Mouse (Mus musculus): Measurements from ENCODE around the gene Rapgef1.

The Rapgef1 gene

DNA sequence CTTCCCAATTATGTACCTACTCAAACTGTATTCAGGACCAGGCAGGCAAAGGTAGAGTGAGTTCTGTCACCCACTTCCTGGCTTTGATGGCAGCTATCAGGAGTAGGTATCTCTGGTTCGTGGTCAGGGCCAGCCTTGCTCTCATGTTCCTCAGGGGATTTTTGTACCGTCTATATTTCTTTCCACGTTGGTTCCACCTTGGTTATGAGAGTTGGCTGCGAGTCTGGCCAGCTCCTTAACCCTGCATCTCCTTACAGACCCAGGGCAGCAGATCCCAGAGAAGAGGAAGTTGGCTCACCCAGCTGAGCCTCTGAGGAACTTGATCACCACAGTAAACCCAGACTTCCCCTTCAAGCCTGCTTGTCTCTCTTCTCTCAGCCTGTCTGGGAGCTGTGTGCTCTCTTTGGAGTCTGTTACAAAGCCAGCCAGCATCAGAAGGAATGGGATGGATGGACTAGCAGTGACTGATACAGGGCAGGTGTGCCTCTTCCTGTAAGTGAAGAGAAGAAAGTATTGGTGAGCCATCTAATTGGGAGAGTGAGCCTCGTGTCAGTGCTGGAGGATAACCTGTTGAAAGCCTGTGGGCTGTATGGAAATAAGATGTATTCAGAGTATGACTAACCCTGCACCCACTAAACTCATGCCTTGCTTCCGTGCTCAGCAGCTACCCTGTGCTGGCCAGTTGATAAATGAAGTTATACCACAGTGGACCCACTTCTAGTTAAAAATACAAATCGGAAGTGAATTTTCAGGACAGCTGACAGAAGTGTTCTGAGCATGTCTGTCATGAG is 53.4 kb downstream of the Rapgef1 start:
- peak in 1 of 2 experiments; percentile 17 for DNase-seq (ENCODE audit: low spot score in 2 of 2)

DNA sequence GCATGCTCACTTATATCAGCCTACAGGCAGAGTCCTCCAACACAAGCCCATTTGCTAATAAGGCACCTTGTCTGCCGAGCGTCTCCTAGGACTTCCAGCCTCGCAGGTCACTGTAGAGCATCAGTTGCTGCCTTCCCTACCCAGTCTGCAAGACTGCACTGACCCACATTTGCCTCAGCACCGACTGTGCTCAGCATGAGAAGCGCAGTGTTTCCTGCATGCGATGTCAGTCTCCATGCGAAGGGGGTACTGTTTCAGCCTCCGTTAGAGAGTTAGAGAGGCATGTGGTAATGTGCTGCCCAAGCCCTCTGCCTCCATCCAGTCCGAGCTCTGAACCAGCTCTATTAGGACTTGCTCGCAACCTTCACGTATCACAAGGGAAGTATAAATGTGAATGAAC is 54.6 kb downstream of the Rapgef1 start:
- no peak for DNase-seq (ENCODE audit: low spot score in 2 of 2)

DNA sequence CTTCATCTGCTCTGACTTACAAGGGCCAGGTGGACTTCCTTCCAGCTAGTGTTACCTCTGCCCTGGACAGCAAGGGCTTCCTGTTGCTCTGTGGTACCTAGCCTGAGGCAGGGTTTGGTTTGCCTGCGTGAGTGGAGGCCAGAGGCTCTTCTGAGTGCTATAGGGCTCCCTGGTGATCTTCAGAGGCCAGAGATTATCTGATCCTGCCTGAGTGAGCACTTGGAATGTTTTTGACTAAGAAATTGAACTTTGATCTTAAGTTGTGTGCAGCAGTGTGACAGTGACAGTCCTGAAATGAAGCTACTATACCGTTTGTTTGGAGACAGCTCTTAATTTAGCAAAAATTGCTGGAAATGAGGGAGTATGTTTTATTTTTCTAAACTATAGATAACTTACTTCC is 55.0 kb downstream of the Rapgef1 start:
- no peak for DNase-seq (ENCODE audit: low spot score in 2 of 2)

DNA sequence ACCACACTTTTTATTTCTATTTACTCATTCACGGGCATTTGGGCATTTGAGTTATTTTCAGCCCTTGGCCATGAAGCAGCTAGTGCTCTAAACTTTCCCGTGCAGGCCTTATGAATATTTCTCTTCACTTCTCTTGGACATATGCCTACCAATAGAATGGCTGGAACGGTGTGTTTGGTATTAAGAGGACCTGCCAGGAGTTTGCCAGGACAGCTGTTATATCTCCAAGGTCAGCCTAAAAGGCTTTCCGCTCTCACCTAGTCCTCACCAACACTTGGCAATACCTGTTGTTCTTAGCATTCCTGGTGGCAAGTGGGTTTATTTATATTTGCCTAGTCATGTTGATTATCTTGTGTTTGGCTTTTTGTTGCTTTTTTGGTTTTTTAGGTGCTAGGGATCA is 56.3 kb downstream of the Rapgef1 start:
- DNase-seq (ENCODE audit: low spot score in 2 of 2) = no peak

DNA sequence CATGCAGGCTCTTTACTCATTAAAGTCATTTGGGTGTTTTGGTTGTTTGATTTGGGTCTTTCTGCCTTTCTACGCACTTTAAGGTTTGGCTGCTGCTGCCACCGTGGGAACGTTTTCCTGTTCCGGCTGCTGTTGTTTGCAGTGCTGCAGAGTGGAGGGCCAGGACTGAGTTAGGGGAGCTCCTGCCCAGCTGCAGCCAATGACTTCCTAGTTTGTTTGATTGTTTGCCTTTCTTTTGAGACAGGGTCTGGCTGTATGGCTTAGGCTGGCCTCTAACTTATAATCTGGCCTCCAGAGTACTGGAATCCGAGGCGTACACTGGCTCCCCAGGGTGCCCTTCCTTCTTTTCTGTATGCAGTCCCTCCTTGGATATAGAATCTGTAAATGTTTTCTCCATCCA is 57.0 kb downstream of the Rapgef1 start:
- no peak for DNase-seq (ENCODE audit: low spot score in 2 of 2)

DNA sequence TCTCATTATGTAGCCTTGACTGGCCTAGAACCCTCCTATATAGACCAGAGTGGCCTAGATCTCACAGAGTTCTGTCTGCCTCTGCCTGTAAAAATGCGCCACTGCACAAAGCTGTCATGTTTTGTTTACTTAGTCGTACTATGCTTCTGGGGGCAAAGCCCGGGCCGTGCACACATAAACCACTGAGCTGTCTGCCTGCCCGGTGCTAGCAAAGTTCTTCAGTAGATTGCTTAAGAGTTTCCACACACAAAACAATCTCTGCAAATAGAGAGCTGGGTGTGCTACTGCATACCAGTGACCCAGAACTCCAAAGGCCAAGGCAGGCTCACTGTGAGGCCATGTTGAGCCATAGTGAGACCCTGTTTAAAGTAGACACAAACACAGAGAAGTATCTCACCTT is 58.3 kb downstream of the Rapgef1 start:
- DNase-seq (ENCODE audit: low spot score in 2 of 2) = no peak

DNA sequence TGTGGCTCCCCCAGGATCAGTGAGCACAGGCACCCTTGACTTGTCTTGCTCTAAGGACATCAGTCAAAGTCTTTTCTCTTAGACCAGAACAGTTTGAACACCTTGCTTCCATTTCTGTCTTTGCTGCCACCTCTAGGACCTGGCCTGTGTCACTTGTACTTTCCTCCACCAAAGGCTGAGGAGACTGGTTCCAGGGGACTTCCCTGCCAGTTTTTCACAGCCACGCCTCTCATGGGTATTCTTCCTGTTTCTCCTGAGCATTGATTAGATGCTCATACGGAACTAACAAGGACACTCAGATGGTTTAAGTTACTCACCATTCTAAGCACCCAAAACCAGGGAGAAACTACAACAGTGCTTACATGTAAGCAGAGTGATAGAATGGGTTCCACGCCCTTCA is 59.0 kb downstream of the Rapgef1 start:
- no peak for DNase-seq (ENCODE audit: low spot score in 2 of 2)

DNA sequence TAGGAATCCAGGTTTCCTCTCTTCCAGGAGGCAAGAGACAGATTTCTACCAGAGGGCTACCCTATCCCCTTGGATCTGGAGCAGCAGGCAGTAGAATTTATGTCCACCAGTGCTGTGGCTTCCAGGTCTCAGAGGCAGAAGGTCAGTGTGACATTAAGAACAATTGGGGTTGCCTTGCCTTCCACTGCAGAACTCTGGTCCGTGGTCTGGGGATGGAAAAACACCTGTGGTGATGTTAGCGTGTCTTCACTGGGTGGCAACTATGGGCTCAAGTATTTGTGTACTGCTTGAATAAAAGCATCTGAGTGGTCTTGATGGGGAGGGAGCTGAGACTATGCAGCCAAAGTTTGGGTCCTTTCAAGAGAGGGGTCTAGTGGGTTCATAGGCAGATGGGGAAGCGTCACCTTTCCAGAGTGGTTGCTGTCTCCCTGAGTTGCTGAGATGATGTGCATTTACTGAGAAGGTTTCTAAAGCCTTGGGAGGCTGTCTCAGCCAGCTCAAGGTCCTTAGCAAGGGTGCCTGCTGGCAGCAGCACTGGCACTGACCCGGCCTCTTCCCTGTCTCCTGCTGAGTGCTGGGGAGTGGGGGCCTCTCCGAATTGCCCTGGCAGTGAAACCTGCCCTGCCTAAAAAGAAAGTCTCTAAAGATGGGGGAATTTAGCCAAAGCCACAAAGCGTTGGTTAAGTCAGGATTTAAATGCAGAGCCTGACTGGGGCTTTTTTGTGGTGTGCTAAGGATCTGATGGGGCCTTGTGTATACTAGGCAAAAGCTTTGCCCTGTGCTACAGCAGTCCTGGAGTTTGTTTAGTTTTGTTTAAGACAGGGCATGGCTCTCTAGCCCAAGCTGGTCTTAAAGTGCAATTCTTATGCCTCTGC is 60.4 kb downstream of the Rapgef1 start:
- no peak for DNase-seq (ENCODE audit: low spot score in 2 of 2)

DNA sequence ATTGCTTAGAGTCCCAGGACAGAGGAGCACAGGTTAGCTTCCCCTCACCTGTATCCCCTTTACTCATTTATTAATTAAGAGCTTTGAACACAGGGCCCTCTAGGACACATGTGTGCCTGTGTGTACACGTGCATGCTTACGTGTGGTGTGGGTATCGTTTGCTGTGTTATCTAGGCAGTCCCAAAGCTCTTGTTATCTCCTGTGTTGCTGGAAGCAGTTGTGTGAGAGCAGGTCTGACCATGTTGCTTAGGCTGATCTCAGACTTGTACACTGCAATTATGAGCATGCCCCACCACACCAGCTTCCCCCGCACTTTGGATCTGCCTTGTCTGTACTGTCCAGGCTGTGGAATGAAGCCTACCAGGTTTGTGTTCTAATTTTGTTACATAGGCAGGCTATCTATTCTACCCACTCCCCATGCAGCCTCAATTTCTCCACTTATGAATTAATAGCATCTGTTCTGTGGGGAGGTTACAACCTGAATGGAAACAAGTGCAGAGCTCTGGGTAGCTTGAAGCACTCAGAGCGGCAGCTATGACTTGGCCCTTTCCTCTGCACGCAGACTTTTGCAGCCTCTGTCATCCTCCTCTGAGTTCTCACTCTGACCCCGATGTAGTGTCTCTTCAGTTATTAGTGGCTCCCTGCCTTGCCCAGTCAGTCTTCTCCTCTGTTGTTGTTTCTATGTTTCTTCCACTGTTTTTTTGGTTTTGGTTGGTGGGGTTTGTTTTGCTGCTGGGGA is 63.9 kb downstream of the Rapgef1 start:
- no peak for DNase-seq (ENCODE audit: low spot score in 2 of 2)

DNA sequence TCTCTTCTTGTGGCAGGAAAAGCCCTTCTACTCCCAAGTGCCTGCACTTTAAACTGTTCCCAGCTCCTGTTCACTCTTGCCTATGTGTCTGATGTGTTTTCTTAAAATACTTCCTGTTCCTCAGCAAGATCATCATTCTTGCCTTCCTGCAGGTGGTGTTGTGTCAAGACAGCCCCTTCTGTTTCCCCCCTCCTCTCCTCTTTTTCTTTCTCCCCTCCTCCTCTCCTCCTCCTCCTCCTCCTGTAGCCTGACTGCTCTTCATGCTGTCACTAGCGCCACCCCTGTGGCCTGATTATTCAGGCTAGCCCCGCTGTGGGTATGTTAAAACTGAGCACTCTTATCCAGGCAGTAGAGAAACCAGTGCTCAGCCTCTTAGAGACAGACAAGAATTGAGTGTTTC is 65.0 kb downstream of the Rapgef1 start:
- DNase-seq (ENCODE audit: low spot score in 2 of 2) = no peak

DNA sequence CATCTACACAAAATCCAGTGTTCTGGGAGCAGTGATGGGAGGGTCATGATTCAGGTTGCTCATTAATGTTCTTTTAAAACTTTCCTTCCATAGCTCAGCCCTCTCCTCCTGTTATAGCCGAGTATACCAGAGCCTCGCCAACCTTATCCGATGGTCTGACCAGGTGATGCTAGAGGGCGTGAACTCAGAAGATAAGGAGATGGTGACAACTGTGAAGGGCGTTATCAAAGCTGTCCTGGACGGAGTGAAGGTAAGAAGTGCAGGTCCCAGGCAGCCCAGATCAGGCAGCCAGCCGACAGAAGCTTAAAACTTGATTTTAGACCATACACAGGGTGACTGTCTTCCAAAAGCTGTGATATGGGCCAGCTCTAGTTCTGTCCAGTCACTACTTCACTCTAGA is 69.5 kb downstream of the Rapgef1 start:
- DNase-seq (ENCODE audit: low spot score in 2 of 2) = no peak

DNA sequence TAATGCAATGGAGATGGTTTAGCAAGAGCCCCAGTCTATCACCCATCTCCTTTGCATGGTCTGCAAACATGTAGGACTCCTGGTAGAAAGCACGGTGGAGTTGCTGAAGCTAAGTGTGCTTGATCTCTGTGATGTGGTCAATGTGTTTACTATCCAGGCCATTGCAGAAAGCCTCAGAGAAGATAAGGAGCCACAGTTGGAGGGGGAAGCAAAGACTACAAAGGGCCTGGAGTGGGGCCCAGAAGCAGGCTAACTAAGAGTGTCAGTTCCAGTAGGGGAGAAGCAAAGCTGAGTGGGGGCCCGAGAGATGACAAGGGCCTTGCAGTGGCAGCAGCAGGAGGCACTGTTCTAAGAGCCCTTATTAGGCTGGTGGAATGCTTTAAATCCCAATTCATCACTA is 70.0 kb downstream of the Rapgef1 start:
- DNase-seq (ENCODE audit: low spot score in 2 of 2) = no peak

DNA sequence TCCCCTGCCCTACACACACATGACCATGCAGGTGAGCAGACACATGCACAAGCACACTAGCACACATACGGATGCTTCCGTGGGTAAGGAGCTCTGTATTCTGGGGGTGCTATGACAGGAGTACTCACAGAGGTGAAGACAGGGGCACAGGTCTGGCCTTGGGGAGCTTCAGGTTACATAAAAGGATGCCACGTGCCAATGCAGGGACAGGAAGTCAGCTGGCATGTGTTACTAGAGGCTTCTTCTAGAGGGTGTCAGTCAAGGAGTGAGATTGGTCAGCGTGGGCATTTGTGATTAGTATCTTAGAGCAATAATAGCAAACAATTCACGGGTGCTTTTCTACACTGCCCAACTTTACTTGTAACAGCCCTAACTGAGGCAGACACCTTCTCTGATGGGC is 71.5 kb downstream of the Rapgef1 start:
- DNase-seq (ENCODE audit: low spot score in 2 of 2) = no peak

DNA sequence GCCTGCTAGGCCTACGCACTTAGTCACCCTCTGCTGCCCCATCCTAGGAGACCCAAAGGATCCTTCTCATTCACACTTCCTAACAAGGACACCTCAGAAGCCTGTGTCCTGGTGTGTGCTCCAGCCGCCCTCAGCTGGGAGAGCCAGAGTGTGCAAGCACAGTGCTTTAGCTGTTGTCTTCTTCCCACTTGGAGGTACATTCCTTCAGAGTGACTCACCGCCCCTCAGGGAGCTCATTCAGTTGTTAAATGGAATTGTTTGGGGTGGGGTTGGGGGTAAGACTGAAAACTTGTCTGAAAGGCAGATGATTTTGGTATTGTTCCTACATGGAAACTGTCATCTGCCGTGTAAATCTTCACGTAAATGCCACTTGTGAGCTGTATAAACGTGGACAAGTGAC is 72.0 kb downstream of the Rapgef1 start:
- no peak for DNase-seq (ENCODE audit: low spot score in 2 of 2)

DNA sequence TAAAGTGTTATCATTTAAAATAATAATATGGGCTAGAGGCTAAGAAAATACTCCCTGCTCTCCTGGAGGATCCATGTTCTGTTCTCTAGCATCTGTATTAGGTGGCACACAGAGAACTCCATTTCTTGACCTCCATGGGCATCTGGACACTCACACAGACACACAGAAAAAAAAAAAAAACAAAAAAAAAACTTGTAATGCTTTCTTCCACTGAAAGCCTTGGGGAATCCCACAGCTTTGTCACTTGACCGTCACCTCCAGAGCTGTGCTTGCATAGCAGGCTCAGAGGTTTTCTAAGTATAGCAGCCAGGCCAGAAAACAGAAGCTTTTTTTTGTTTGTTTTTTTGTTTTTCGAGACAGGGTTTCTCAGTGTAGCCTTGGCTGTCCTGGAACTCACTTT is 72.7 kb downstream of the Rapgef1 start:
- no peak for DNase-seq (ENCODE audit: low spot score in 2 of 2)

DNA sequence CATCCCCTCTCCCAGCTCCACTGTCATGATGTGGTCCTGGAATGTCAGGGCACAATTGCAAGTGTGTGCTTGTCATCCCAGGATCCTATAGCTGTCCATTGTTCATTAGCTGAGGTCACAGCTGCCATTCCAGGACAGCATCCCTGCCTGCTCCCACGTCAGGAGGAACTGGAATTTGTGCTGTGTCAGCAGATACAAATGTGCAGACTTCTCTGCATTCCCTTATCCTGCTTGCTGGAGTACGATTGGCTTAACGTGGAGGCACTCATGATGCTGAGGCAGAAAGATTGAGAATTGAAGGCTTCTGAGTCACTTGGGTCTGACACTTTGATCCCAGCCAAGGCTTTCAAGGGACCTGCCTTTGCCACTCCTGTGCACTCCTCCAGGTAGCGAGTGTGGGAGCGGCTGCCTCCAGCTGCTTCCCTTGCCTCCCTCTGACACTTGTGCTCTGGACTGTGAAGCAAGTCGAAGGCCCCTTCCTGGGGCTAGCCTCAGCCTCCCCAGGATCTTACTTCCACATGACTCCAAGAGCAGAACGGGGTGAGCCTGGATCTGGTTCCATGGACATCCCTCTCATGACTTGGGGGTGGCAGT is 76.8 kb downstream of the Rapgef1 start:
- no peak for DNase-seq (ENCODE audit: low spot score in 2 of 2)

DNA sequence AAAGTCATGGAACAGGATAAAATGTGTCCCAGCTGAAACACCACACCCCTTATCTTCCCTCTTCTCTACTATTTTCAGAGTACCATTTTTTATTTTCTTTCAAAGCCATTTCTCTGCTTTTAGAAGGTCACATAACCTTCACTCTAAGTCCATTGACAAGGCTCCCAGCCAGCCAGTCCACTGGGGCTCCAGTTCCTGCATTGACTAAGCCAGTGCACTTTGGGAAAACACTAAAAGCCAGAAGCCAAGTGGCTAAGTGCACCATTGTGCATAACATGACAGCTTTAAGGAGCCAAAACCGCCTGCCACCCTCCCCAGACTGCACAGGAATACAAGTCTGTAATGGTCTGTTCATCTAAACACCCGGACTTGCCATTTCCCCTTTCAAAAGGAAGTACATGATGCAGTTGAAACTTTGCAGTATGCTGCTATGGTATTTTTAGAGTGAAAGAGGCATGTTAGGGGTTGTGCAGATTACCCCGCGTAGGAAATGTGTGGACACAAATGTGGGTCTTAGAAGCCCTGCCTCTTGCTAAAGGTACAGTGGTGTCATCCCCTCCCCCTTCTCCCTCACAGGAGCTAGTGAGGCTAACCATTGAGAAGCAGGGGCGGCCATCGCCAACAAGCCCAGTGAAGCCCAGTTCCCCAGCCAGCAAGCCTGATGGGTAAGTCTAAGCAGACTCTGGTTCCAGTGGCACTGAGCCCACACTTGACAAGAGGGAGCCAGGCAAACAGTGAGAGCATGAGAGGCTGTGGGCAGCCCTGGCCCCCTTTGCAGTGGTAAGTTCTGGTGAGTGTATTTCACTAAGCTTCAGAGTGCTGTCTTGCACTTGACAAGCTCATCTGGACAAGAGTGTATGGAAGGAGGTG is 79.1 kb downstream of the Rapgef1 start:
- DNase-seq (ENCODE audit: low spot score in 2 of 2) = no peak

DNA sequence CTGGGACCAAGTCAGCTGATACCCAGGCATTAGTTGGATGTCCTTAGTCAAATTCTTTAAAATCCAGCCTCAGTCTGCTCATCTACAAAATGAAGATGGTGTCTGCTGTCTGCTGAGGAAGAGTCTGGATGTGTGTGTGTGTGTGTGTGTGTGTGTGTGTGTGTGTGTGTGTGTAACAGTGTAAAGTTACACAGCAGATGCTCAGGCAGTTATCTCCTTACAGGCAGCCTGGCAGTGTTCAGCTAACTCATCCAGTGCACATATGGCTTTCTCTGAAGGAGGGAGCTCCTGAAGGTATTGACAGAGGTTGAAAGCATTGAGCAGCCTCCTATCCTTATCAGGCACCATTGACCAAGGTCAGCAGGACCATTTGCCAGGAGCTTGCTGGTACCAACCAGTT is 81.4 kb downstream of the Rapgef1 start:
- DNase-seq (ENCODE audit: low spot score in 2 of 2) = no peak

DNA sequence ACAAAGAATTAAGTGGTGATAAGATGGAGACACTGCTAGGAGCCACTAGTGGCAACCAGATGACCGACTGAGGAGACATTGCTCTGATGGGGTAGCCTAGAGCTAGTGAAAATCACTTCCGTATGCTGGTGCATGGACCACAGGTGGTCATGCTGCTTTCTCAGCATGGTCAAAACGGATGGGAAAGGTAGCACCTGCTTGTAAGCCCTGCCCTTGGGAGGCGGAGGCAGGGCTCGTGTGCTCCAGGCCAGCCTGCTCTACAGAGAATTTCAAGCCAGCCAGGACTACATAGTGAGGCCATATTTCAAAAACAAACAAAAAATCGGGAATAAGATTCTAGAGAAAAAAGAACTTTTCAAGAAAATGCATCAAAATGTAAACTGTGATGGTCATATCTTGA is 81.9 kb downstream of the Rapgef1 start:
- DNase-seq (ENCODE audit: low spot score in 2 of 2) = no peak

DNA sequence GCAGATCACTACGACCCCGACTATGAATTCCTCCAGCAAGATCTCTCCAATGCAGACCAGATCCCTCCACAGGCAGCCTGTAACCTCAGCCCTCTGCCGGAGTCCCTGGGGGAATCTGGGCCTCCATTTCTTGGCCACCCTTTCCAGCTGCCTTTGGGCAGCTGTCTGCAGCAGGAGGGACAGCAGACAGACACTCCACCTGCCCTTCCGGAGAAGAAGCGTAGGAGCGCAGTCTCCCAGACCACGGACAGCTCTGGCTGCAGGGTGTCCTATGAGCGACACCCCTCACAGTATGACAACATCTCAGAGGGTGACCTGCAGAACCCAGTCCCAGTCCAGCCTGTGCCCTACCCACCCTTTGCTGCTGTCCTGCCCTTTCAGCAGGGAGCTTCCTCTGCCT is 82.7 kb downstream of the Rapgef1 start:
- DNase-seq (ENCODE audit: low spot score in 2 of 2) = no peak

All from spleen, postnatal 14 days (tissue).